Mouse (Mus musculus) megakaryocyte, embryonic 14.5 days (primary cell): Measurements from ENCODE around the gene Pip4k2b. TPM values are rescaled to one million over a fixed set of nuclear protein-coding genes. Genes with fewer than 3 reads are reported as not detected.

ENCODE experiments used
- H3K27me3 ChIP-seq: replicated peaks from 2 replicates; pipeline ENCODE3; 2012; ENCODE audit warnings: inconsistent platforms
- H3K36me3 ChIP-seq: replicated peaks from 2 replicates; pipeline ENCODE3; 2012; ENCODE audit warnings: low read length, inconsistent platforms, mixed read lengths
- H3K4me1 ChIP-seq: 2 replicates; pipeline ENCODE4 v1.6.1; 2012; ENCODE audit warnings: inconsistent platforms
- H3K4me3 ChIP-seq: replicated peaks from 2 replicates; pipeline ENCODE3; 2012; ENCODE audit warnings: moderate library complexity, mild to moderate bottlenecking, inconsistent platforms
- H3K9me3 ChIP-seq: 2 replicates; pipeline ENCODE4 v1.6.1; 2012; ENCODE audit warnings: inconsistent platforms
- FLI1 ChIP-seq: IDR thresholded peaks from 2 replicates; pipeline ENCODE4 v1.6.1; 2012; ENCODE audit warnings: low read length, inconsistent platforms, mixed read lengths
- GATA1 ChIP-seq: IDR thresholded peaks from 3 replicates; pipeline ENCODE4 v1.6.1; 2012; ENCODE audit warnings: mixed read lengths, low read length, inconsistent platforms, borderline replicate concordance
- polyA plus RNA-seq: library from polyadenylated mRNA; stranded (reverse); fragments of >175 nt; gene quantifications from 2 replicates; pipeline ENCODE4 v1.2.3, GENCODE M21; 2012; ENCODE audit warnings: low replicate concordance; ENCODE audit not compliant: insufficient read depth

Gene Pip4k2b
- polyA plus RNA-seq, 1 experiment, result 31.7 TPM

- Histone ChIP-seq H3K9me3 (no peaks in the 10 kb centered on the region), H3K36me3 (peaks cover 63% of the 10 kb centered on the region), H3K27me3 (no peaks in the 10 kb centered on the region), H3K4me1 (peaks cover 21% of the 10 kb centered on the region), H3K4me3 (no peak overlapping the region)
- TF ChIP-seq GATA1, result no peak
- no peak for TF ChIP-seq FLI1
Measured at GRCm38 (mm10) chr11:97778918-97779317, 34.4 kb upstream of the Pip4k2b start.

- no peak for TF ChIP-seq GATA1
- Histone ChIP-seq H3K27me3 (no peaks in the 10 kb centered on the region), H3K9me3 (no peaks in the 10 kb centered on the region), H3K36me3 (peaks cover 63% of the 10 kb centered on the region), H3K4me1 (peaks cover 21% of the 10 kb centered on the region), H3K4me3 (no peak overlapping the region)
Measured at GRCm38 (mm10) chr11:97777129-97777529, 32.6 kb upstream of the Pip4k2b start.

GRCm38 (mm10) chr11:97776497-97777128 is 32.1 kb upstream of the Pip4k2b start:
- TF ChIP-seq FLI1 (no peak), GATA1 (no peak)
- Histone ChIP-seq H3K27me3 (no peaks in the 10 kb centered on the region), H3K4me3 (no peak overlapping the region), H3K9me3 (no peaks in the 10 kb centered on the region), H3K4me1 (peaks cover 21% of the 10 kb centered on the region), H3K36me3 (peaks cover 63% of the 10 kb centered on the region)

DNA sequence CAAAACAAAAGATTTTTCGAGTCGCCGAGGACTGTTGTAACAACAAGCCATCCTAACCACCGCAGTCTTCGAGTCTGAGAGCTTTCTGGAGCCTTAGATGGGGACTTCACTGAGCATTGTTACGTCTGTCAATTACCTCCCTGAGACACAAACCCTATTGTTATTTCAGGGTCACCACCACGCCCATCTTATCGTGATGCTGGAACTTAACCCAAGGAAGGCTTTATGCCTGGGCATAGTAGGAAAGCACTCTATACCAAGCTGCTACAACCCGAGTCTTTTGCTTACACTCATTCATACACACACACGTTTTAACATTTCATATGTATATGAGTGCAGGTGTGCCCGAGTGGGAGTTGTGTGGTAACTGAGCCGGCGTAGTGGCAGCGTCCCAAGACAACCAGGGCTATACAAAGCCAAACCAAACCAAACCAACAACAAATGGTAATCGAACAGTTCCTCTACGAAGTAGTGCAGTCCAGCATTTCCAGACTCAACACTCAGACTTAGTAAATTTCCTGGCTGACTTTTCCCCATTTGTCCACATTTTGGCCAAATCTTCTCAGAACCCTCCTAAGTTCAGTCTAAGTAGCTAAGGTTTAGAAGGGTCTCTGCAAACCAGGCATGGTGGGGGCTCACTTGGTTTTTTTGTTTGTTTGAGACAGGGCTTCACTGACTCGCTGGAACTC is 31.4 kb upstream of the Pip4k2b start, which contains the start of gene 1700001P01Rik:
TSS of gene 1700001P01Rik (minus strand) at position 111 of the 689 bp plus-strand sequence.
- no peaks in the 10 kb centered on the region for H3K27me3 ChIP-seq
- no peak within 1 kb of the TSS for H3K4me3 ChIP-seq
- peaks cover 68% of the 10 kb centered on the region for H3K36me3 ChIP-seq
- TF ChIP-seq GATA1, result no peak
- H3K4me1 ChIP-seq, result peaks cover 21% of the 10 kb centered on the region
- no peaks in the 10 kb centered on the region for H3K9me3 ChIP-seq

GRCm38 (mm10) chr11:97775186-97775585 is 30.7 kb upstream of the Pip4k2b start:
- Histone ChIP-seq H3K27me3 (no peaks in the 10 kb centered on the region), H3K9me3 (no peaks in the 10 kb centered on the region), H3K4me3 (no peak overlapping the region), H3K36me3 (peaks cover 60% of the 10 kb centered on the region), H3K4me1 (peaks cover 13% of the 10 kb centered on the region)
- TF ChIP-seq GATA1 (no peak), FLI1 (no peak)

DNA sequence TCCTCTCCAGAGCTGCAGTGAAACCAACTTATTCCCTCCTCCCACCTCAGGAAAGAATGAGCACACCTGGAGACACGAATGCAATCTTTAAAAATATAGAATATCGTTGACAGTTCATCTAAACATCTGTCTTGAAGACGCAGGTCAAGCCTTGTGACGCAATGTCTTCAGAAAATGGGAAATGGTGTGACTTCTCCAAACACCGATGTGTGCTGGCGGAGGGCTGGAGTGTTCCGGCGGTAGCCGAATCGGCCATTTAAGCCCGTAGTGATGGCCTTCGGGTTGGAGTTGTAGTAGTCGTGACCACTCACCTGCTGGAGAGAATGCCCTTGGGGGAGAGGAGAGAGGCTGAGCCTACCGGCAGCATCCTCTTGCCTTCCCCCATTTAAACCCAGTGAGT is 26.9 kb upstream of the Pip4k2b start:
- no peak overlapping the region for H3K4me3 ChIP-seq
- no peaks in the 10 kb centered on the region for H3K27me3 ChIP-seq
- H3K4me1 ChIP-seq, result no peaks in the 10 kb centered on the region
- no peaks in the 10 kb centered on the region for H3K9me3 ChIP-seq
- TF ChIP-seq GATA1 (no peak), FLI1 (no peak)
- H3K36me3 ChIP-seq, result peaks cover 24% of the 10 kb centered on the region

DNA sequence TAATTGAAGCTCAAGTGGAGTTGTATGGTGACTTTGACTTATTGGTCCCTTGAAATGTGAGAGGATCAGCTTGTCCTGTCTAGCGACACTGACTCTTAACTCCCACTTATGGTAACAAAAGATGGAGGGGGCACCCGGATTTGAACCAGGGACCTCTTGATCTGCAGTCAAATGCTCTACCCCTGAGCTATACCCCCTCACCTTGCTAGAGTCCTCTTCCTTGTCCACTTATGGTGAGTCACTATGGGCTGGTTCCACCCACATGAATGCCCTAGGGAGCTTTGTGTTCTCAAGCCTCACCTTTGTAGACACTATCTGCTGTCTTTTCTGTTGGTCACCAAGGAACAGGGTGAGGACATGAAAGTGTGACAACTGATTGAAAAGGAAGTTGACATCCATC is 25.2 kb upstream of the Pip4k2b start:
- Histone ChIP-seq H3K36me3 (peaks cover 13% of the 10 kb centered on the region), H3K4me3 (no peak overlapping the region)
- TF ChIP-seq FLI1 (no peak), GATA1 (no peak)

GRCm38 (mm10) chr11:97766154-97766881 is 21.8 kb upstream of the Pip4k2b start, which contains the start of gene Cwc25:
Gene Cwc25 (minus strand): TSS chr11:97766556.
- no peaks in the 10 kb centered on the region for H3K27me3 ChIP-seq
- H3K4me1 ChIP-seq, result peaks cover 26% of the 10 kb centered on the region
- TF ChIP-seq GATA1, result no peak
- peak; percentile 82 for TF ChIP-seq FLI1
- H3K4me3 ChIP-seq, result peak within 1 kb of the TSS; percentile 96
- H3K9me3 ChIP-seq, result 0 out of 2 replicates have a peak, but pooled peaks cover 3% of the 10 kb centered on the region
- peaks cover 41% of the 10 kb centered on the region for H3K36me3 ChIP-seq

More for the DNA sequence above, 25.2 kb upstream of the Pip4k2b start:
- Histone ChIP-seq H3K27me3 (no peaks in the 10 kb centered on the region), H3K4me1 (peaks cover 11% of the 10 kb centered on the region), H3K9me3 (no peaks in the 10 kb centered on the region)

- no peak for TF ChIP-seq GATA1
- TF ChIP-seq FLI1, result no peak
- Histone ChIP-seq H3K27me3 (no peaks in the 10 kb centered on the region), H3K36me3 (peaks cover 79% of the 10 kb centered on the region), H3K4me3 (no peak overlapping the region), H3K4me1 (peaks cover 38% of the 10 kb centered on the region), H3K9me3 (0 out of 2 replicates have a peak, but pooled peaks cover 3% of the 10 kb centered on the region)
Measured at GRCm38 (mm10) chr11:97761638-97762037, 17.1 kb upstream of the Pip4k2b start.
